Mouse (Mus musculus): ENCODE results near the gene Capza2. TPM values are rescaled to one million over a fixed set of nuclear protein-coding genes. Genes with fewer than 3 reads are reported as not detected.

Capza2 gene
- polyA plus RNA-seq (2012; rRNA removed) (20.1 and 32.1 TPM in 2 replicates), polyA plus RNA-seq (2014; fragmentation: Nextera tagmentation; extraction: Ambion mirVana) (90.8 and 91.6 TPM in 2 replicates)

DNA sequence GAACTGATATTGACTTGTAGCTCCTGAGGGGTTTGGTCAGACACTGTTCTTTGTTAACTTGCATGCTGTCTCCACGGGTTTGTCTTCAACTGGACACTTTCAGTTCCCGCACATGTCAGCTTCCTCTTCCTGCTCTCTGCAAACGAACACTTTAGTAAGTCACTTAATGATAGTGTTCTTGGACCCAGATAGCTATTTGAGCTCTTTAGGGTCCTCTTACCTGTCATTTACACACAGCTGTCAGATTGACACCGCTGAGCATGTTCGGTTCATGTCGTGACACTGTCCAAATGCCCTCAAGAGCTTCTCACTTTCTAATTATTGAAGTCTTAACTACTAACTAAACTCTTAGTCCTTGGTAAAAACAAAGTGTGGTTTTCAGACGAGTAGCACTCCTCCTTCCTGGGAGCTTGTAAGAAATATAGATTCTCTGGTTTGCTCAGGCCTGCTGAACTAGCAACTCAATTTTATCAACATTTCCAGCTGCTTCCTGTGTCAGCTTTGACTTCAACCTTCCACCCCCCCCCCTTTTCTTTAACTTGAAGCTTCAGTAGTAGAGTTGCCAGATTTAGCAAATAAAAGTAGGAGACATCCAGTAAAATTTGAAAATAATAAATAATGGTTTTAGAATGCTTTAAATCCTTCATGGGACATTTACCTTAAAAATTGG, at the start of gene Capza2:
Capza2 (plus strand) TSS at position 620 of the 670 bp plus-strand sequence.
- no peak for DNase-seq (ENCODE audit: low read depth in 3 of 3, low spot score in 3 of 3)

DNA sequence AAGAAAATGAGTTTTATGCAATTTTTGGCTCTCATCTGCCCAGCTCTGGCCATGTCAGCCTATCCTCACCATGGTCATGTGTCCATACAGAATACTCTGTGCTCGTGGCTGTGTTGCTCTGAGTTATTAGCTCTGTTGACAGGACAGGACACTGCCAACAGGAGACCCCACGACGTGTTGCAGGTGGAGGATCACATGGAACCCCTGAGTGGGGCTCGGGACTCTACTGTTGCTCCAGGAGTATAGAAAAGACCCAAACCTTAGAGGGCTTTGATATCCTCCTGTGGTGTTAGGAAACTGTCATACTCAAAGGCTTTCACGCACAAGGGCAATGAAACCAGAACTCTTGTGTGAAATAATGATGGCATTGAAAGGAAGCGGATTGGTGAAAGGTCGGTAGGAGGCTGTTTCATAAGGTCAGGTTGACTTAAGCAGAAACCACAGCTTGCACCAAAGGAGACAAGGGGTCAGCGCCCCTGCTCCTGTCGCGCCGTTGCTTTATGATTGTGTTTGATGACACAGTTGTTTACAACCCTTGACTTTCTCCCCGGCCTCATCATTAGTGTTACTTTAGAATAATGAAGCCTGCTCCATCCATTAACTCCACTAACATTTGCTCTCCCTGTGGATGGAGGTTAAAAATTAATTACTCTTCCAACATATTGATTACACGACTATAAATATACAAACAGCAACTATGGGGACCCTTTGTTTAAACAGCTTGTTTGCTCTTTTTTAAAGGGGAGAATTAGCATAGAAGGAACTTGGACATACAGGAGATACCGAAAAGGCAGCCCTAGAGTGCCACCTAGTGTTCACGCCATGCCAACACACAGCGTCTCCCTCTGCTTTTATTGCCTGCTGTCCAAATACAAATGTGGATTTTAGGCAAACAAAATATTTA, 46.7 kb upstream of the Capza2 start:
- H3K27ac ChIP-seq = no peak overlapping the region
- H3K4me3 ChIP-seq (ENCODE audit: insufficient read depth in 1 of 2, low read depth in 2 of 2, low read length in 2 of 2) = no peak overlapping the region
- H3K4me2 ChIP-seq (ENCODE audit: low read depth) = no peak overlapping the region
- no peak overlapping the region for H3K9ac ChIP-seq (replicated peaks)
- no peaks in the 10 kb centered on the region for H3K9me3 ChIP-seq (ENCODE audit: control insufficient read depth, low read length)
- H3K36me3 ChIP-seq (replicated peaks; ENCODE audit: control insufficient read depth, insufficient read depth, low read depth) = no peaks in the 10 kb centered on the region
- no peaks in the 10 kb centered on the region for H3K27me3 ChIP-seq (ENCODE audit: control insufficient read depth, insufficient read depth, low read length)
- H3K4me1 ChIP-seq (replicated peaks; ENCODE audit: control insufficient read depth in 2 of 2, insufficient read depth in 2 of 2, low read length in 1 of 2) = peaks cover 0 to 5% of the 10 kb centered on the region in 2 experiments; a peak in 2 of 4 replicates
- TF ChIP-seq CTCF (IDR thresholded peaks at IDR 0.05; ENCODE audit: low read depth) (peak; percentile 82), EP300 (IDR thresholded peaks at IDR 0.05; ENCODE audit: low read depth) (no peak)
- peak; percentile 22 to 36 (median 25) for DNase-seq (ENCODE audit: low read depth in 3 of 3, low spot score in 3 of 3)
- ATAC-seq (ENCODE audit: insufficient read depth) = peak; percentile 71
- 22% methylated on average over 16 of the region's 16 CpGs for WGBS (ENCODE audit: insufficient replicate concordance)

More for the DNA sequence above, at the start of gene Capza2:
- Histone ChIP-seq H3K27ac (peak within 1 kb of the TSS; percentile 72), H3K9me3 (ENCODE audit: control insufficient read depth, low read length) (no peaks in the 10 kb centered on the region), H3K4me1 (replicated peaks; ENCODE audit: control insufficient read depth in 2 of 2, insufficient read depth in 2 of 2, low read length in 1 of 2) (peaks cover 8 to 19% of the 10 kb centered on the region in 2 experiments), H3K36me3 (replicated peaks; ENCODE audit: control insufficient read depth, insufficient read depth, low read depth) (no peaks in the 10 kb centered on the region), H3K9ac (replicated peaks) (peak within 1 kb of the TSS; percentile 95), H3K27me3 (ENCODE audit: control insufficient read depth, insufficient read depth, low read length) (no peaks in the 10 kb centered on the region), H3K4me2 (ENCODE audit: low read depth) (peak within 1 kb of the TSS; percentile 87), H3K4me3 (ENCODE audit: insufficient read depth in 1 of 2, low read depth in 2 of 2, low read length in 2 of 2) (peak within 1 kb of the TSS; percentile 91 to 97)
- no peak for ATAC-seq (ENCODE audit: insufficient read depth)
- TF ChIP-seq EP300 (IDR thresholded peaks at IDR 0.05; ENCODE audit: low read depth) = no peak; the same call in 1 of the 2 replicates
- TF ChIP-seq CTCF (IDR thresholded peaks at IDR 0.05; ENCODE audit: low read depth) = no peak
- WGBS (ENCODE audit: insufficient replicate concordance) = 18% methylated on average over 7 of the region's 7 CpGs

GRCm38 (mm10) chr6:17589953-17590627, 45.9 kb upstream of the Capza2 start:
- Histone ChIP-seq H3K4me3 (ENCODE audit: insufficient read depth in 1 of 2, low read depth in 2 of 2, low read length in 2 of 2) (no peak overlapping the region), H3K27me3 (ENCODE audit: control insufficient read depth, insufficient read depth, low read length) (no peaks in the 10 kb centered on the region), H3K9me3 (ENCODE audit: control insufficient read depth, low read length) (no peaks in the 10 kb centered on the region), H3K27ac (no peak overlapping the region), H3K36me3 (replicated peaks; ENCODE audit: control insufficient read depth, insufficient read depth, low read depth) (no peaks in the 10 kb centered on the region), H3K4me2 (ENCODE audit: low read depth) (no peak overlapping the region), H3K4me1 (replicated peaks; ENCODE audit: control insufficient read depth in 2 of 2, insufficient read depth in 2 of 2, low read length in 1 of 2) (peaks cover 0 to 5% of the 10 kb centered on the region in 2 experiments; a peak in 2 of 4 replicates), H3K9ac (replicated peaks) (no peak overlapping the region)
- DNase-seq (ENCODE audit: low read depth in 3 of 3, low spot score in 3 of 3) (no peak), ATAC-seq (ENCODE audit: insufficient read depth) (peak; percentile 43; the same call in 1 of the 2 replicates)
- TF ChIP-seq EP300 (IDR thresholded peaks at IDR 0.05; ENCODE audit: low read depth) (no peak), CTCF (IDR thresholded peaks at IDR 0.05; ENCODE audit: low read depth) (no peak)
- 38% methylated on average over 8 of the region's 8 CpGs for whole genome bisulfite sequencing (ENCODE audit: insufficient replicate concordance)

DNA sequence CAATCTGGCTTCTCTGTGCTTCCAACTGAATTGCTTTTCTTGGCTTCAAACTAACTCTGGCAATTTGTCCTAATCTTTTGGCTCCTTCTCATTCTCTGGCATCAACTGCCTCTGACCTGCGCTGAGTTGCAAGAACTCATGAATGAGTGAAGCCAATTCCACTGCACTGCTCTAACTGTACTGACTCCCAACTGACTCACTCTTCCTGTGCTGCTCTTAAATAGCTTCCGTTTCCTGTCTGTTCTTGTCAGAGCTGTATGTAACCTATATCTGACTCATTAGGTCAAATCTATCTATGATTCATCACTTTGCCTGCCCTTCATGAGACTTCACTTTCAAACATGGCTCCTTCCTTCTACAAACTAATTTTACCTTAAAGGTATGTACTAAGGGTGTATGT, 42.1 kb upstream of the Capza2 start:
- ATAC-seq (ENCODE audit: insufficient read depth) = no peak
- H3K4me2 ChIP-seq (ENCODE audit: low read depth) = no peak overlapping the region
- no peak overlapping the region for H3K9ac ChIP-seq (replicated peaks)
- H3K27me3 ChIP-seq (ENCODE audit: control insufficient read depth, insufficient read depth, low read length) = no peaks in the 10 kb centered on the region
- no peak for DNase-seq (ENCODE audit: low read depth in 3 of 3, low spot score in 3 of 3)
- 66% methylated on average over 2 of the region's 2 CpGs for whole genome bisulfite sequencing (ENCODE audit: insufficient replicate concordance)
- peaks cover 0 to 4% of the 10 kb centered on the region in 2 experiments; a peak in 2 of 4 replicates for H3K4me1 ChIP-seq (replicated peaks; ENCODE audit: control insufficient read depth in 2 of 2, insufficient read depth in 2 of 2, low read length in 1 of 2)
- no peak overlapping the region for H3K4me3 ChIP-seq (ENCODE audit: insufficient read depth in 1 of 2, low read depth in 2 of 2, low read length in 2 of 2)
- no peak for TF ChIP-seq CTCF (IDR thresholded peaks at IDR 0.05; ENCODE audit: low read depth)
- TF ChIP-seq EP300 (IDR thresholded peaks at IDR 0.05; ENCODE audit: low read depth) = no peak
- no peaks in the 10 kb centered on the region for H3K9me3 ChIP-seq (ENCODE audit: control insufficient read depth, low read length)
- H3K27ac ChIP-seq = no peak overlapping the region
- no peaks in the 10 kb centered on the region for H3K36me3 ChIP-seq (replicated peaks; ENCODE audit: control insufficient read depth, insufficient read depth, low read depth)
